Mouse (Mus musculus) testis, adult 2 months (tissue): ENCODE data around the gene Rarres1. TPM values are rescaled to one million over a fixed set of nuclear protein-coding genes. Genes with fewer than 3 reads are reported as not detected.

Experiments used
- H3K27ac ChIP-seq: fragments of 200-500 bp; 2 replicates; pipeline ENCODE4 v1.5.1; 2012; ENCODE audit warnings: low read depth, low read length; ENCODE audit not compliant: control insufficient read depth, insufficient read depth
- H3K27me3 ChIP-seq: fragments of 200-500 bp; 2 replicates; pipeline ENCODE4 v1.6.1; 2012; ENCODE audit warnings: mild to moderate bottlenecking, low read length, moderate library complexity; ENCODE audit not compliant: control insufficient read depth, insufficient read depth
- H3K36me3 ChIP-seq: fragments of 200-500 bp; 2 replicates; pipeline ENCODE4 v1.6.1; 2012; ENCODE audit warnings: mild to moderate bottlenecking, low read length; ENCODE audit not compliant: control insufficient read depth, insufficient read depth
- H3K4me1 ChIP-seq: fragments of 200-500 bp; 2 replicates; pipeline ENCODE4 v1.6.1; 2012; ENCODE audit warnings: low read length; ENCODE audit not compliant: control insufficient read depth, insufficient read depth
- H3K4me3 ChIP-seq: fragments of 200-500 bp; 2 replicates; pipeline ENCODE4 v1.5.1; 2012; ENCODE audit warnings: low read depth, mild to moderate bottlenecking, low read length, moderate library complexity, mixed read lengths; ENCODE audit not compliant: control insufficient read depth
- CTCF ChIP-seq: fragments of 200-500 bp; IDR thresholded peaks from 2 replicates; pipeline ENCODE4 v1.5.1; 2012; ENCODE audit warnings: low read depth, mild to moderate bottlenecking, inconsistent platforms, low read length, moderate library complexity; ENCODE audit not compliant: control insufficient read depth, insufficient read depth, insufficient replicate concordance
- POLR2A ChIP-seq: fragments of 200-500 bp; IDR thresholded peaks from 2 replicates; pipeline ENCODE4 v1.6.1; 2012; ENCODE audit warnings: low read depth, mild to moderate bottlenecking, inconsistent platforms, low read length, moderate library complexity; ENCODE audit not compliant: control insufficient read depth
- polyA plus RNA-seq: library from polyadenylated mRNA; depleted of rRNA; stranded (reverse); fragments of >200 nt; gene quantifications from 2 replicates; pipeline ENCODE4 v1.2.3, GENCODE M21; 2012

Rarres1 gene
- polyA plus RNA-seq, 1 experiment: 5.1 TPM

DNA sequence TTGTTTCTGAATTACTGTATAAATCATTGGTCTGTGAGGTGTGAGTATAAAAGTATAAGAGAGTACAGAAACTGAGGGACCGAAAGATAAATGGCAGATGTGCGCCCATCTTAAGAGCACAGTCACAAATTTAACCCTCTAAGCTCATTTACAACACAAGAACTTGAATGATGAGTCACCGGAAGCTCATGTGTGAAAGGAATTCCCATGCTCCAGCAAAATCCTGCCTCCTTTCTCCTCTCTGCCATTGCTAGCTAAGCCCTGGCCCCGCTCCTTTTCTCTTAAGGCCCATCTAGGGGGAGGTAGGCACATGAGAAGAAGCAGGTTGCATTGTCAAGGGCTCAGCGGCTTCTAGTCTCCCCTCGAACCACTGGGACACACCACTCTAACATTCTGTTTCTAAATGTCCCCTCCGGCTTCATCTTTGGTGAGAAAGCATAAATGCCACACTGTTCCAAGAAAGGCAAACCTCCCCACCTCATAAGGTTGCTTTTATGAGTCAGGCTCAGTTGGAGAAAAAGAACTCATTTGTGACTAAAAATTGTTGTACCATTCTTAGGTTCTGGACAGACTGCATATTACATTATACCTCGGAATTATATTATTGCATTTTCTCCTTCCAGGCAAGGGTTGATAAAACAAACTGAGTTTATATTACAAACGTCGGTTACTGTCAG is 7.0 kb downstream of the Rarres1 start:
- Histone ChIP-seq H3K27ac (no peak overlapping the region), H3K4me1 (no peaks in the 10 kb centered on the region), H3K27me3 (no peaks in the 10 kb centered on the region), H3K36me3 (no peaks in the 10 kb centered on the region), H3K4me3 (no peak overlapping the region)
- TF ChIP-seq CTCF: no peak
- TF ChIP-seq POLR2A: no peak

DNA sequence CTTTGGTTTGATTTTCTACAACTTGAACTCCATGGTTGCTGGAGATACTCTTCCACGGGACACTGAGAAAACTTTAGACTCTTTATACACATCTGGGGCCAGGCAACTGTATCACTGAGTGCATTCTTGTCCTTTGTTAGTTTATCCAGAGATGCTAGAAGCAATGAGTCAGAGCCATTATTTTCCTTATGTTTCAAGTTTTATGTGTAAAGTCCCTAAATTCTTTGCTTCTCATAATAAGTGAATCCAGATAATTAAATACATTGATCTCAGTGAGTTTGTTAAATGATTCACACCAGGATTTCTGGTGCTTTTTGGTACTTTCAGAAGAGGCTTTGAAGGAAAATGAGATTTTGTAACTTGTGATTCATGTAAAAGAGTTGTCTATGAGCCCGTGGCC is 10.0 kb downstream of the Rarres1 start:
- no peak overlapping the region for H3K27ac ChIP-seq
- H3K4me1 ChIP-seq: no peaks in the 10 kb centered on the region
- no peak overlapping the region for H3K4me3 ChIP-seq
- TF ChIP-seq CTCF (no peak), POLR2A (no peak)
- H3K27me3 ChIP-seq: no peaks in the 10 kb centered on the region
- H3K36me3 ChIP-seq: no peaks in the 10 kb centered on the region

DNA sequence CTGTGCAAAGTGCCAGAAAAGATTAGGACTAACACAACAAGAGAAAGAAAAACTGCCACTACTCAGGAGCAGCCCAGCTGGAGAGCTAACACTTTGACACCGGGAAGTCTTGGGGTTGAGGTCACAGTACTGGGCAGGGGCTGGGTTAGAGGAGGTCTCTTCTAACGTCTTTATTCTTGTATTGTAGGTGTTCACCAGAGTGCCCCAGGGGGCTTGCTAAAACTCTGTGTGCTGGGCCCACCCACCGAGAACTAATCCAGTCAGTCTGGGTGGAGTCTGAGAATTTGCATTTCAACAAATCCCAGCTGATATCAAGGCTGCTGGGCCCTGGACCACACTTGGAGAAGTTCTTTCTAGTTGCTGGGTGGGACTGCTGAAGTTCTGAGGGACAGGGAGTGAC is 11.4 kb downstream of the Rarres1 start:
- Histone ChIP-seq H3K4me1 (no peaks in the 10 kb centered on the region), H3K27ac (no peak overlapping the region), H3K36me3 (no peaks in the 10 kb centered on the region), H3K27me3 (no peaks in the 10 kb centered on the region), H3K4me3 (no peak overlapping the region)
- TF ChIP-seq CTCF: no peak
- TF ChIP-seq POLR2A: no peak

- Histone ChIP-seq H3K4me3 (no peak overlapping the region), H3K27me3 (no peaks in the 10 kb centered on the region), H3K27ac (no peak overlapping the region), H3K4me1 (no peaks in the 10 kb centered on the region), H3K36me3 (no peaks in the 10 kb centered on the region)
- no peak for TF ChIP-seq CTCF
- TF ChIP-seq POLR2A: no peak
Measured at GRCm38 (mm10) chr3:67499406-67499791, 15.9 kb downstream of the Rarres1 start.

DNA sequence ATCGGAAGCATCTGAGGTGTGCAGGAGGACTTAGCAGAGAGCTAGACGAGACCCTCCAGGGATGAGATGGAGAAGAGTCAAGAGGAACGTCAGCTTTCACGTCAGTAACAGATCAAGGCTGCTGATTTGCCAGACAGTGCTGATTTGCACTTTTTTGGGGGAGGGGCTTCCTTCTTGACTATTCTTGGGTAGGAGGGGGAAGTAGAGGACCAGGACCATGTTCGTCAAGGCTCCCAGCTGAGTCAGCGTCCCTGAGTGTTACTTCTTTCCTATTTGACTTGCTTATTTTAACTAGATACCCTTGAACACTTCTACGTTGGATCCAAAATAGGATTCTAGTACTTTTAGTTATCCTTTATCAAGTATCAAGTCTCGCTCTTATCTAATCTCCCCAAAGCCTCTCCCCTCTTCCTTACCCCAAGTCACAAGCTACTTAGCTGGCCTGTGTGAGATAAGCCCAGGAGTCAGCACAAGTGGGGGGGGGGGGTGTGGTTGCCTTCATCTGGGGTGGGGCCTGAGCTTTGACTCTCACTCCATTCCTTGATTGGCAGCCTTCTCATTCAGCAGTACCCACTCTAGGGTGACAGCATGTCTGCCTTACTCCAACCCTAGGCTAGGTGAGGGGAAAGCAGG is 16.4 kb downstream of the Rarres1 start:
- H3K36me3 ChIP-seq: no peaks in the 10 kb centered on the region
- H3K27ac ChIP-seq: no peak overlapping the region
- H3K4me1 ChIP-seq: no peaks in the 10 kb centered on the region
- no peak overlapping the region for H3K4me3 ChIP-seq
- TF ChIP-seq CTCF: no peak
- TF ChIP-seq POLR2A: no peak
- no peaks in the 10 kb centered on the region for H3K27me3 ChIP-seq

DNA sequence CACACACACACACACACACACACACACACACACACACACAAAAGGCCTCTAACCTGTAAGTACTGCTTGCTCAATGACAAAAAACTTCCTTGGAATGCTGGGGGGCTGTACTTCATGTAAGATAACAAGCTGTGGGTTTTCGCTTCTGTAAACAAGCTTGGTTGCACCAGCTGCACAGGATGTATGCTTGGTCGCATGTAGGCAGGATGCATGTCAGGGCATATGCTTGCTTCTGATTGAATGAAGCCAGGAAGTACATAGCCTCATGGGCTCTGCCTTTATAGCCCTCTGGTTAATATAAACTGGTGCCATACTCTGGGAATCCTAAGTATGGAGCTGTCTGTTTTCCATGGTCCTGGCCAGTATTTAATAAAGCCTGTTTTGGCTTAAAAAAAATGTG is 17.3 kb downstream of the Rarres1 start:
- H3K36me3 ChIP-seq: no peaks in the 10 kb centered on the region
- no peak overlapping the region for H3K4me3 ChIP-seq
- H3K27ac ChIP-seq: no peak overlapping the region
- H3K27me3 ChIP-seq: no peaks in the 10 kb centered on the region
- H3K4me1 ChIP-seq: no peaks in the 10 kb centered on the region
- TF ChIP-seq CTCF (no peak), POLR2A (no peak)

DNA sequence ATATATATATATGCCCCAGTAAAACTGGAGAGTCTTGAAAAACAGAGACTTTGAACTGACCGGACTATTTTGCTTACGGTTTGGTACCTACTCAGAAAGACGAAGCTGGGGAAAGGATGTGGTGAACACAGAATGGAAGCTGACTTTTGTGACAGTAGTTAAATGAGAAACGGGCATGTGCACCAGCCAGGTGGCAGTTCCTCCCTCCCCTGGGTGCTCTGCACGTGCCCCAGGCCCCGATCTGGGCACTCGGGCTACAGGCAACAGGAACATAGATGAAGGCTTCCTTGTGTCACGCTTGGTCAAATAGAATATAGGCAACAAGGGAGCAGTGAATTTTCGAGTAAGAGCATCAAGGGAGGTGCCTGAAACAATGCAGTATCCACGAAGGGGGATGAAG is 19.0 kb downstream of the Rarres1 start:
- no peaks in the 10 kb centered on the region for H3K4me1 ChIP-seq
- H3K4me3 ChIP-seq: no peak overlapping the region
- no peaks in the 10 kb centered on the region for H3K27me3 ChIP-seq
- no peak for TF ChIP-seq CTCF
- TF ChIP-seq POLR2A: no peak
- no peak overlapping the region for H3K27ac ChIP-seq
- H3K36me3 ChIP-seq: no peaks in the 10 kb centered on the region

- no peaks in the 10 kb centered on the region for H3K27me3 ChIP-seq
- H3K27ac ChIP-seq: no peak overlapping the region
- no peaks in the 10 kb centered on the region for H3K36me3 ChIP-seq
- H3K4me1 ChIP-seq: no peaks in the 10 kb centered on the region
- TF ChIP-seq CTCF (no peak), POLR2A (no peak)
- no peak overlapping the region for H3K4me3 ChIP-seq
Measured at GRCm38 (mm10) chr3:67493132-67493531, 22.2 kb downstream of the Rarres1 start.
